Mouse (Mus musculus) CH12.LX (cell line): Measurements from ENCODE around the gene Lyz1. TPM values are rescaled to one million over a fixed set of nuclear protein-coding genes. Genes with fewer than 3 reads are reported as not detected.

Source experiments
- DNase-seq: peaks from one replicate; pipeline ENCODE4 v3.0.0-alpha.2; 2013; ENCODE audit errors: extremely low read depth
- H3K27ac ChIP-seq: 2 replicates; pipeline ENCODE4 v1.5.1; 2012; ENCODE audit warnings: low read depth, mild to moderate bottlenecking, control low read depth, moderate library complexity; ENCODE audit not compliant: insufficient read depth
- H3K27me3 ChIP-seq: replicated peaks from 2 replicates; pipeline ENCODE3; 2012; ENCODE audit warnings: inconsistent platforms
- H3K36me3 ChIP-seq, 2 experiments: replicated peaks in 1 of 2; 2 replicates each; pipeline versions ENCODE3 to v1.6.1; 2012; ENCODE audit warnings: inconsistent platforms in 1 of 2, low read length in 1 of 2, mild to moderate bottlenecking in 1 of 2, mixed read lengths in 1 of 2, moderate library complexity in 1 of 2; ENCODE audit not compliant: control insufficient read depth in 1 of 2, insufficient read depth in 1 of 2
- H3K4me1 ChIP-seq, 2 experiments: 2 replicates each; pipeline ENCODE4 v1.6.1; 2012; ENCODE audit warnings: inconsistent platforms in 1 of 2, moderate library complexity in 1 of 2; ENCODE audit not compliant: insufficient read depth in 2 of 2, control insufficient read depth in 1 of 2
- H3K4me2 ChIP-seq: 2 replicates; pipeline ENCODE4 v1.6.1; 2012; ENCODE audit warnings: low read depth, mild to moderate bottlenecking, control low read depth; ENCODE audit not compliant: poor library complexity, insufficient read depth, severe bottlenecking
- H3K4me3 ChIP-seq, 3 experiments: fragments of 150-350 bp in 1 of 3; sonication (generic) in 1 of 3; replicated peaks in 1 of 3; 2 replicates each; pipeline versions ENCODE3 to v1.5.1; 2011 to 2012; ENCODE audit warnings: low read depth in 2 of 3, low read length in 2 of 3, mild to moderate bottlenecking in 2 of 3, moderate library complexity in 2 of 3, control low read depth in 1 of 3, improper control_type of control experiment in 1 of 3, inconsistent platforms in 1 of 3, mixed read lengths in 1 of 3; ENCODE audit not compliant: poor library complexity in 1 of 3
- H3K79me2 ChIP-seq: replicated peaks from 2 replicates; pipeline ENCODE4 v1.6.1; 2012; ENCODE audit warnings: mild to moderate bottlenecking, moderate library complexity; ENCODE audit not compliant: control insufficient read depth, poor library complexity, insufficient read depth, severe bottlenecking; ENCODE audit errors: extremely low read depth
- H3K9ac ChIP-seq: 2 replicates; pipeline ENCODE4 v1.6.1; 2012; ENCODE audit warnings: low read depth, mild to moderate bottlenecking, control low read depth, moderate library complexity; ENCODE audit not compliant: insufficient read depth
- H3K9me3 ChIP-seq: replicated peaks from 2 replicates; pipeline ENCODE3; 2012; ENCODE audit warnings: low read length, inconsistent platforms, mixed read lengths
- CHD2 ChIP-seq: IDR thresholded peaks from 2 replicates; pipeline ENCODE4 v1.6.1; 2011; ENCODE audit warnings: low read length, improper control_type of control experiment
- CTCF ChIP-seq, 2 experiments: IDR thresholded peaks in 1 of 2; conservative IDR thresholded peaks in 1 of 2; 2 replicates each; pipeline ENCODE4 v1.5.1; 2011 to 2012; ENCODE audit warnings: low read depth in 2 of 2, low read length in 2 of 2, improper control_type of control experiment in 1 of 2, inconsistent platforms in 1 of 2, mild to moderate bottlenecking in 1 of 2, moderate library complexity in 1 of 2
- E2F4 ChIP-seq: IDR thresholded peaks from 2 replicates; pipeline ENCODE4 v1.6.1; 2011; ENCODE audit warnings: low read depth, low read length, improper control_type of control experiment; ENCODE audit not compliant: insufficient replicate concordance
- ETS1 ChIP-seq: conservative IDR thresholded peaks from 2 replicates; pipeline ENCODE4 v1.6.1; 2012; ENCODE audit warnings: low read depth, mild to moderate bottlenecking, inconsistent platforms, low read length, improper control_type of control experiment, moderate library complexity
- HCFC1 ChIP-seq: IDR thresholded peaks from 2 replicates; pipeline ENCODE4 v1.6.1; 2012; ENCODE audit warnings: low read depth, mild to moderate bottlenecking, inconsistent platforms, low read length, improper control_type of control experiment
- JUND ChIP-seq: conservative IDR thresholded peaks from 2 replicates; pipeline ENCODE4 v1.6.1; 2011; ENCODE audit warnings: low read depth, low read length, improper control_type of control experiment
- MAFK ChIP-seq: IDR thresholded peaks from 2 replicates; pipeline ENCODE4 v1.6.1; 2011; ENCODE audit warnings: low read length, improper control_type of control experiment; ENCODE audit not compliant: insufficient replicate concordance
- MEF2A ChIP-seq: IDR thresholded peaks from 2 replicates; pipeline ENCODE4 v1.6.1; 2014; ENCODE audit warnings: low read depth, mild to moderate bottlenecking, inconsistent platforms, low read length, improper control_type of control experiment, borderline replicate concordance
- PAX5 ChIP-seq: IDR thresholded peaks from 2 replicates; pipeline ENCODE4 v1.6.1; 2012; ENCODE audit warnings: low read length, inconsistent platforms, mixed read lengths
- TCF12 ChIP-seq: IDR thresholded peaks from 2 replicates; pipeline ENCODE4 v1.6.1; 2014; ENCODE audit warnings: low read depth, mild to moderate bottlenecking, inconsistent platforms, low read length, improper control_type of control experiment
- dilution Hi-C: fragments of 300-500 bp; cut with MboI; formaldehyde crosslinking; loops from 2 replicates; pipeline ENCODE4 v1.14.3; 2020; ENCODE audit warnings: low sequenced_read_pairs; ENCODE audit not compliant: extremely low pct_unique_long_range_greater_than_20kb, extremely low pct_ligation_motif_present
- in situ Hi-C: fragments of 300-500 bp; cut with MboI; formaldehyde crosslinking; loops from 3 replicates; pipeline ENCODE4 v1.14.3; 2019; ENCODE audit warnings: low sequenced_read_pairs, low pct_ligation_motif_present, low pct_unique_long_range_greater_than_20kb, mixed read lengths
- polyA plus RNA-seq: library from polyadenylated mRNA; unstranded; fragments of >175 nt; gene quantifications from 2 replicates; pipeline ENCODE4 v1.2.1, GENCODE M21; 2012; ENCODE audit warnings: low read depth; ENCODE audit not compliant: insufficient read length
- total RNA-seq, 2 experiments: library from RNA; depleted of rRNA; stranded (reverse); fragments of 300-350 nt in 1 of 2; fragments of >200 nt in 1 of 2; gene quantifications; 2 replicates each; pipeline ENCODE4 v1.2.3; 2012 to 2014

Lyz1 gene
- total and polyA plus RNA-seq, 3 experiments, result not detected

GRCm38 (mm10) chr10:117259870-117260269 is 32.8 kb downstream of the Lyz1 start:
- Histone ChIP-seq H3K27ac (no peak overlapping the region), H3K4me2 (no peak overlapping the region), H3K27me3 (no peaks in the 10 kb centered on the region), H3K4me3 (no peak overlapping the region), H3K9ac (no peak overlapping the region), H3K79me2 (no peaks in the 10 kb centered on the region), H3K4me1 (no peaks in the 10 kb centered on the region), H3K36me3 (no peaks in the 10 kb centered on the region), H3K9me3 (peaks cover 8% of the 10 kb centered on the region)
- no peak for TF ChIP-seq JUND
- TF ChIP-seq CTCF (conservative IDR thresholded peaks at IDR 0.05 in 1 of 2, IDR thresholded peaks at IDR 0.05 in 1 of 2; ENCODE audit: low read depth in 2 of 2, low read length in 2 of 2), result no peak
- no peak for DNase-seq
- dilution Hi-C loops, result no loop called here
- in situ Hi-C loops, result loop anchor here (25.0 kb wide), 1 partner anchor 177 kb away; no protein-coding TSS in a partner anchor

GRCm38 (mm10) chr10:117238603-117239002 is 54.1 kb downstream of the Lyz1 start, which contains the start of gene 9530003J23Rik:
Gene 9530003J23Rik, minus strand, starts transcription at chr10:117238703.
- Histone ChIP-seq H3K36me3 (no peaks in the 10 kb centered on the region), H3K79me2 (no peaks in the 10 kb centered on the region), H3K27ac (no peak within 1 kb of the TSS), H3K4me3 (no peak within 1 kb of the TSS), H3K4me1 (no peaks in the 10 kb centered on the region)
- dilution Hi-C loops, result no loop called here
- TF ChIP-seq E2F4 (no peak), TCF12 (no peak), PAX5 (no peak), MEF2A (no peak), MAFK (no peak), HCFC1 (no peak), ETS1 (no peak), JUND (no peak), CHD2 (no peak)
- TF ChIP-seq, all 38 proteins: peak for 0
- H3K27me3 ChIP-seq, result no peaks in the 10 kb centered on the region
- no peaks in the 10 kb centered on the region for H3K9me3 ChIP-seq
- H3K9ac ChIP-seq, result no peak within 1 kb of the TSS
- H3K4me2 ChIP-seq, result no peak within 1 kb of the TSS
- no peak for DNase-seq
- in situ Hi-C loops, result no loop called here

Other genes with a start within 250 kb of the Lyz1 start
- gene Lrrc10, start 247.5 kb downstream of the Lyz1 start, total RNA-seq (2012; rRNA removed), result not detected in 2 replicates
- gene Lrrc10, start 247.5 kb downstream of the Lyz1 start, total RNA-seq (2014; rRNA removed), result not detected in 2 replicates
- gene Lrrc10, start 247.5 kb downstream of the Lyz1 start, polyA plus RNA-seq, result not detected in 2 replicates
- 448 and 469 TPM in 2 replicates for gene Cct2, start 229.1 kb downstream of the Lyz1 start, total RNA-seq (2012; rRNA removed)
- 901 and 1,012 TPM in 2 replicates for gene Cct2, start 229.1 kb downstream of the Lyz1 start, total RNA-seq (2014; rRNA removed)
- gene Cct2, start 229.1 kb downstream of the Lyz1 start, polyA plus RNA-seq, result 723 and 889 TPM in 2 replicates
- 5.6 and 5.7 TPM in 2 replicates for gene Frs2, start 144.3 kb downstream of the Lyz1 start, total RNA-seq (2012; rRNA removed)
- 3.8 and 4.3 TPM in 2 replicates for gene Frs2, start 144.3 kb downstream of the Lyz1 start, total RNA-seq (2014; rRNA removed)
- gene Frs2, start 144.3 kb downstream of the Lyz1 start, polyA plus RNA-seq, result 10.3 and 10.4 TPM in 2 replicates
- 50.3 and 54.4 TPM in 2 replicates for gene Yeats4, start 68.4 kb downstream of the Lyz1 start, total RNA-seq (2012; rRNA removed)
- 109 and 110 TPM in 2 replicates for gene Yeats4, start 68.4 kb downstream of the Lyz1 start, total RNA-seq (2014; rRNA removed)
- gene Yeats4, start 68.4 kb downstream of the Lyz1 start, polyA plus RNA-seq, result 123 and 133 TPM in 2 replicates
- not detected in 2 replicates for gene 9530003J23Rik, start 54.2 kb downstream of the Lyz1 start, total RNA-seq (2012; rRNA removed)
- not detected in 2 replicates for gene 9530003J23Rik, start 54.2 kb downstream of the Lyz1 start, total RNA-seq (2014; rRNA removed)
- gene 9530003J23Rik, start 54.2 kb downstream of the Lyz1 start, polyA plus RNA-seq, result not detected in 2 replicates
- 0.08 TPM in 1 of 2 replicates, not detected in the other for gene Lyz2, start 10.5 kb downstream of the Lyz1 start, total RNA-seq (2012; rRNA removed)
- 0.17 TPM in 1 of 2 replicates, not detected in the other for gene Lyz2, start 10.5 kb downstream of the Lyz1 start, total RNA-seq (2014; rRNA removed)
- not detected in 2 replicates for gene Lyz2, start 10.5 kb downstream of the Lyz1 start, polyA plus RNA-seq
- gene Cpsf6, start 87.1 kb upstream of the Lyz1 start, total RNA-seq (2012; rRNA removed), result 87.6 and 109 TPM in 2 replicates
- gene Cpsf6, start 87.1 kb upstream of the Lyz1 start, total RNA-seq (2014; rRNA removed), result 114 and 128 TPM in 2 replicates
- gene Cpsf6, start 87.1 kb upstream of the Lyz1 start, polyA plus RNA-seq, result 94.2 and 99.5 TPM in 2 replicates